Mouse (Mus musculus) MEL (cell line): ENCODE measurements around the gene Acadm.

Experiments used
- CTCF ChIP-seq, 3 experiments: IDR thresholded peaks in 2 of 3; conservative IDR thresholded peaks in 1 of 3; 2 replicates each; pipeline ENCODE4 v1.5.1; 2011 to 2012; ENCODE audit warnings: low read length in 3 of 3, low read depth in 2 of 3, mild to moderate bottlenecking in 2 of 3, improper control_type of control experiment in 1 of 3, inconsistent platforms in 1 of 3, mixed read lengths in 1 of 3, moderate library complexity in 1 of 3; ENCODE audit not compliant: control insufficient read depth in 1 of 3, insufficient read depth in 1 of 3, poor library complexity in 1 of 3, severe bottlenecking in 1 of 3
- JUND ChIP-seq: IDR thresholded peaks from 2 replicates; pipeline ENCODE4 v1.6.1; 2011; ENCODE audit warnings: low read depth, mild to moderate bottlenecking, improper control_type of control experiment, low read length
- MAX ChIP-seq: IDR thresholded peaks from 2 replicates; pipeline ENCODE4 v1.6.1; 2011; ENCODE audit warnings: low read length, improper control_type of control experiment
- MEF2A ChIP-seq: IDR thresholded peaks from 2 replicates; pipeline ENCODE4 v1.6.1; 2014; ENCODE audit warnings: low read depth, mild to moderate bottlenecking, inconsistent platforms, low read length, improper control_type of control experiment; ENCODE audit not compliant: poor library complexity, insufficient replicate concordance, severe bottlenecking; ENCODE audit errors: extremely low read depth
- POLR2AphosphoS5 ChIP-seq: IDR thresholded peaks from 2 replicates; pipeline ENCODE4 v1.6.1; 2012; ENCODE audit warnings: low read depth, borderline replicate concordance, mild to moderate bottlenecking, inconsistent platforms, low read length, moderate library complexity, mixed read lengths
- SIN3A ChIP-seq: IDR thresholded peaks from 2 replicates; pipeline ENCODE4 v1.6.1; 2012; ENCODE audit warnings: low read length, improper control_type of control experiment, inconsistent platforms
- TAL1 ChIP-seq: IDR thresholded peaks from 2 replicates; pipeline ENCODE4 v1.6.1; 2012; ENCODE audit warnings: mild to moderate bottlenecking, inconsistent platforms, low read length, moderate library complexity, mixed read lengths
- TBP ChIP-seq: IDR thresholded peaks from 2 replicates; pipeline ENCODE4 v1.8.0; 2011; ENCODE audit warnings: low read depth, low read length, improper control_type of control experiment

DNA sequence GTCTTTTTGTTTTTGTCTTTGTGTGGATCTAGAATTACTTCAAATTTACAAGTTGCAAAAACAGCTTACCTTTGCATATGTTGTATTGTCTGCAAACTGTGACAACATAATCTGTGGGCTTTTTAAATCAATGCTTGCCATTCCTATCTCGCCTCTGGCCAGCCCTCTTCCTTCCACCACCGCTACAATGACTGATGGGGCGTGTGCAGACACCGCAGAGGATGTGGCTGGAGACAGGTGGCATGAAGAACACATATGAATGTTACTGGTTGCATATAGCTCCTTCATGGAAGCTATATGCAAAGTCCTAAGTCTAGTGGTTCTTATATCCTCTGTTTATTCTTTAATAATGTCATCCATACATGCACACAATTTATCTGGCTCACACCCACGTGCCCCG lies 47.2 kb downstream of the Acadm start:
- TF ChIP-seq MEF2A (no peak), SIN3A (no peak), TAL1 (no peak), JUND (no peak), POLR2AphosphoS5 (no peak), TBP (no peak), CTCF (IDR thresholded peaks at IDR 0.05 in 2 of 3, conservative IDR thresholded peaks at IDR 0.05 in 1 of 3; ENCODE audit: control insufficient read depth in 1 of 3, insufficient read depth in 1 of 3, low read depth in 2 of 3, low read length in 3 of 3, poor library complexity in 1 of 3, severe bottlenecking in 1 of 3) (no peak), MAX (no peak)
